Mouse (Mus musculus) Patski (cell line): ENCODE measurements at regions not wholly inside any gene's neighbourhood (a gene's known extent, or its start where the extent isn't known, plus 50 kb on each side); places are given as distances from the start of the nearest gene placed in this dataset.

Source experiments
- ATAC-seq: fragments of 100-300 bp; one replicate; pipeline ENCODE4 v1.8.0; 2021
- CTCF ChIA-PET: fragments of 350-600 bp; sonication (Branson Sonifier 250); formaldehyde crosslinking; loops from one replicate; lab custom pipeline; 2022; ENCODE audit warnings: inconsistent platforms; lab: Charles Lee
- POLR2A ChIA-PET: fragments of 350-600 bp; sonication (Branson Sonifier 250); formaldehyde crosslinking; loops from one replicate; lab custom pipeline; 2022; ENCODE audit warnings: antibody characterized with exemption, inconsistent platforms; lab: Charles Lee
- DNase-seq: peaks from one replicate; pipeline ENCODE4 v3.0.0-alpha.2; 2011; ENCODE audit warnings: low read depth, low spot score
- H3K27me3 ChIP-seq: fragments of 371-371 bp; one replicate; pipeline ENCODE4 v1.5.1; 2021
- CTCF ChIP-seq: fragments of 100-300 bp; IDR thresholded peaks from one replicate; pipeline ENCODE4 v1.5.1; 2021
- in situ Hi-C: fragments of 300-500 bp; cut with MboI; formaldehyde crosslinking; loops from 3 replicates; pipeline ENCODE4 v1.11.1; 2018; ENCODE audit warnings: low pct_unique_long_range_greater_than_20kb, mixed read lengths

DNA sequence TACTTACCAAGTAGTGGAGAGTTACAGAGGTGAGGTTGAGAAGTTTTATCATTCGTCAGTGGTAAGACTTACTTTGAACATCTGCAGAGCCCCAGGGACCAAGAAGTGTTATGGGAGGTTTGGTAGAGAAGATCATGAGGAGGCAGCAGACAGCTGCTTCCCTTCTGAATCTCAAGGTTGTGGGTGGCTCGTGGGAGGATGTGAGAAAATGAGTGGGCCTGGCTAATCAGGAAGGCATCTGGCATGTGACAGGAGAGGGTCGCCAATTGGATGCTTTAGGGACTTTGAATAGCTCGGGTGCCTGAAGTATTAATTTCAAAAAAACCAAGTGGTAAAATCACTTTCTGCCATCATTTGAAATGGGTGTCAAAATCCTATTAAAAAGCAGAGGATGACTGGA is 258.9 kb downstream of the Sqor start:
- TF ChIP-seq CTCF, result no peak
- DNase-seq (no peak), ATAC-seq (no peak)
- POLR2A ChIA-PET, result no interaction called here
- no peaks in the 10 kb centered on the region for H3K27me3 ChIP-seq
- CTCF ChIA-PET, result no interaction called here
- in situ Hi-C loops, result no loop called here

DNA sequence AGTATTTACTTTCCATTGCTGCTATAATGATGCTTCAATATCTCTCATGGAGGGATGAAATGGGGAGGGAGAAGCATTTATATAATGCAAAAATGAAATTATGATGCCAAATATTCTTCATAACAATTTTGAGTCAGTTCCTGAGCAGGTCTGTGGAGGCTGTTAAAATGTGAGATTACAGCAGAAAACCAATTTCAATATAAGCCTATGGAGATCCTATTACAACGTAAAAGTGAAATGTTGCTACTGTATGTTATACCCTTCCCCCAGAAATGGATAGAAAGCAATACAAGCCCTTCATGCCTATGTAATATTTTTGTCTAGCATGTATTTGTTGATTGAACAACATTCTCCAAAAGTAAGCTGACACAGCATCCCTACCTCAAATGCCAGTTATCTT is 259.3 kb downstream of the Sqor start:
- no peak for DNase-seq
- H3K27me3 ChIP-seq, result no peaks in the 10 kb centered on the region
- TF ChIP-seq CTCF, result no peak
- POLR2A ChIA-PET, result no interaction called here
- CTCF ChIA-PET, result no interaction called here
- in situ Hi-C loops, result no loop called here
- no peak for ATAC-seq

DNA sequence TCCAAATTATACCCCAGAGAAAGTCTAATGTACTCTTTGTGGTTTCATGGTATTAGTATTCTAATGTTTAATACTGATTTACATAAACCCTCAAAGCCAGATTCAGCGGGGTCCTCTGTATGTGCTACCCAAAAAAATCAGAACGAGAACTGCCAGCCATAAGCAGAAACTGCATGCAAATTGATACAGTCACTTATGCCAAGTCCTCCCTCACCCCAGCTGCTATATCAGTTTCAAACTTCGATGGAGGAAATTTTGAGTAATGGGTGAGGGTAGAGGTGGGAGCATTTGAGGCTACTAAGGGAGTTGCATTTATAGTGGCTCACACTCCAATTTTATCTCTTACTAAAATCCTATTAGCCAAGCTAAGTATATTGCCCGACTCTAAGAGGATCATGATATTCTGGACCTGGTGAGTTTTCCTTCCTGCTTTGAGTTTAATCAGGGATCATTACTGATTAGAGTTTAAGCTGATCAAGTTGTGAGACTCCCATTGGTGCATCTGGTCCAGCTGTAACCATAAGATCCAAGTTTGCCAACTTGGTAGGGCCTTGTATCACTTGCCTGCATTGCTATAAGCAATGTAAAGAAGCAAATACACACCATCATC is 260.0 kb downstream of the Sqor start:
- CTCF ChIA-PET, result no interaction called here
- in situ Hi-C loops, result no loop called here
- no peak for DNase-seq
- no peaks in the 10 kb centered on the region for H3K27me3 ChIP-seq
- POLR2A ChIA-PET, result no interaction called here
- no peak for ATAC-seq
- TF ChIP-seq CTCF, result no peak

DNA sequence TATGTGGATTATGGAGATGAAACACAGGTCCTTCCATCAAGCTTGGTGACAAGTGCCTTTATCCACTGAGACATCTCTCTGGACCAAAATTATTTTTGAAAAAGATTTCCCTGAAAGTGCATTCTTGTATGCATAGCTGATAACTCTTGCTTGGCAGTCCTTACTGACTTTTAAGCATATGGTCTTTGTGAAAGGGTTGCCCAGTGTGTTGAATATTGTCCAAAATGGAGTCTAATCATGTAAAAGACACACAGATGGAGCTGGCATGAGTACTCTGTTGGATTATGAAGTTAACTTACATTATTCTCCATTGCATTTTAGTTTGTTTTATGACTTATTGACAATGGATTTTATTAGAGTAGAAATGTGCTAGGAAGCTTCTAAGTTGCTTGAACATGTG is 282.3 kb downstream of the Sqor start:
- TF ChIP-seq CTCF, result no peak
- in situ Hi-C loops, result no loop called here
- no peaks in the 10 kb centered on the region for H3K27me3 ChIP-seq
- ATAC-seq (no peak), DNase-seq (no peak)
- ChIA-PET CTCF (no interaction called here), POLR2A (interaction anchor here (0.7 kb wide), 1 partner anchor 99 kb away, joined by 3 read pairs; no protein-coding TSS in a partner anchor)

DNA sequence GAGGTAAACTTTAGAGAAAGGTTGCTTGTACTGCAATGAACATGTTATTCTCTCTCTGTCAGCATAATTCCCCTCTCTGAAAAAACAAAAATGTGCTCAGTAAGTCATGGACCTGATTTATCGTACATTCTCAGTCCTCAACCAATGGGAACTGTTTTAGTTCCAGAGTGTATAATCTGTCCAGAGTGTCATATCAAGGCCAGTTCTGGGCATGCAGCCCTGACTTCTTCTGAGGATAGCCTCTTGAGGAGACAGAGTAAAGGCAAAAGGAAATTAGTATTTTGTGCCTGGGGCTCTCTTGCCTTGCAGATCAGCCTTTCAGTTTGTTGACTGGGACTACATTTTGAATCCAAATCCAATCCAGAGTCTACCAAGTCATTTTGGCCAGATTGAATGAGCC is 299.6 kb downstream of the Sqor start:
- in situ Hi-C loops, result no loop called here
- DNase-seq, result no peak
- TF ChIP-seq CTCF, result no peak
- ATAC-seq, result no peak
- H3K27me3 ChIP-seq, result no peaks in the 10 kb centered on the region
- ChIA-PET CTCF (interaction anchor here (1.3 kb wide), 1 partner anchor 14 kb away, joined by 3 read pairs; no protein-coding TSS in a partner anchor), POLR2A (no interaction called here)

DNA sequence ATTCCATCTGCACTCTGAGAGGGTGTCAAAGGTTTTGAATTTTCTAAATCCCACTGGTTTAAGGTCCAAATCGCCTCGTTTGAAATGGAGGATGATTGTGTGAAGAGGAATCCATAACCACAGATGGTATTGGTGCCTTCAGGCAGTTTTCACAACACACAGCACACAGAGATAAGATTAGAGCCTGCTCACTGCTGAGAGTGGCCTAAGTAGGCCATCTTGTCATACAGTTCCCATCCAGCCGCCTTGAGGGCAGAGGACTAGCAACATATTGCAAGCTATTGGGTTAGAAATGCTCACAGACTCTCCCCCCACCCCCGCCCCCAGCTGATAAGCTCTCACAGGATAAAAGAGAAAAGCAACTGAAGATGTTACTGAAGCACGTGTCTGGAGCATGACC is 303.8 kb downstream of the Sqor start:
- POLR2A ChIA-PET, result no interaction called here
- no peak for DNase-seq
- in situ Hi-C loops, result no loop called here

DNA sequence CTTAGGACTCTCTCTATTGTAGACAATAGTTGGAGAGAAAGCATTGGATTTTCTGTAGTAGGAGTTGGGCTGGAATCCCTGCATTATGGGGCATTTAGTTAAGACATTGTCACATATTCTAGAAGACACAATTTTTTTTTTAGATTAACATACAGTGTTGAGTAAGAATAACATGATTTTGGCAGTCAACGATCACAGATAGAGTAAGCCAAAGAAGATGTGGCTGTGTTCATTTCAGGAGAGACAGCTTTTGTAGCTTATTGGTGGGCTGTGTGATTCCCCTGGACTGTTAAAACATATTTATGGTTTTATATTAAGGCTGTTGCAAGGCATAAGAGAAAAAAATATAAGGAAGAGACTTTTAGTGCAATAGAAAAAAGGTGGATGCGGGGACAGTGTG is 307.6 kb downstream of the Sqor start:
- no peak for TF ChIP-seq CTCF
- DNase-seq, result no peak
- ChIA-PET CTCF (no interaction called here), POLR2A (no interaction called here)
- in situ Hi-C loops, result no loop called here
- ATAC-seq, result no peak
- no peaks in the 10 kb centered on the region for H3K27me3 ChIP-seq

More for the DNA sequence above, 303.8 kb downstream of the Sqor start:
- no peaks in the 10 kb centered on the region for H3K27me3 ChIP-seq
- TF ChIP-seq CTCF, result no peak
- CTCF ChIA-PET, result no interaction called here
- no peak for ATAC-seq

DNA sequence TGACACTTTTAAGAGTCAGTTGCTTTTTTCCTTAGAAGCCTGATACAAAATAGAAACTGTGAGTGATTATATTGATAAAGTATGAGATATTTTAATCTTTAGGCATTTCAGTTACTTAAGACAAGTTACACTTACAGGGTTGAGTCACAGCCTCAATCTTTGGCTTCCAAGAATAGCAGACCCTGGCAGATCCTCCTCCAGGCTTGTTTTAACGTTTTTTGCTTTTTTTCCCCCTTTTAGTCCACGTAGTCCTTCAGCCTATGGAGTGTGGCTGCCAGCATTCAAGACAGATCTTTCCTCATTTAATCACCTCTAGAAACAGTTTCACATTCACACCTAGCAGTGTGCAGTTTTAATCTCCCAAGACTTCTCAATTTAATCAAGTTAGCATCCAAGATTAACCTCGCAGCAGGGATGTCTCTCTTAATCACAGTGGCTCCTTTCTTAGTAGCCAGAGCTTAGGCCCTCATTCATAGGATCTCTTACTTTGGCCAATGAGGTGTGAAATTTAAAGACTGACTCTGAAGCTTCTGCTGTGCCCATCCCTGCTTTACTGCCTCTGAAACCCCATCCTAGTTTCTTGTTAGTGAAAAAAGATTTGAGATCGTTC is 308.5 kb downstream of the Sqor start:
- no peak for TF ChIP-seq CTCF
- POLR2A ChIA-PET, result no interaction called here
- ATAC-seq (no peak), DNase-seq (no peak)
- CTCF ChIA-PET, result no interaction called here
- in situ Hi-C loops, result no loop called here
- no peaks in the 10 kb centered on the region for H3K27me3 ChIP-seq

DNA sequence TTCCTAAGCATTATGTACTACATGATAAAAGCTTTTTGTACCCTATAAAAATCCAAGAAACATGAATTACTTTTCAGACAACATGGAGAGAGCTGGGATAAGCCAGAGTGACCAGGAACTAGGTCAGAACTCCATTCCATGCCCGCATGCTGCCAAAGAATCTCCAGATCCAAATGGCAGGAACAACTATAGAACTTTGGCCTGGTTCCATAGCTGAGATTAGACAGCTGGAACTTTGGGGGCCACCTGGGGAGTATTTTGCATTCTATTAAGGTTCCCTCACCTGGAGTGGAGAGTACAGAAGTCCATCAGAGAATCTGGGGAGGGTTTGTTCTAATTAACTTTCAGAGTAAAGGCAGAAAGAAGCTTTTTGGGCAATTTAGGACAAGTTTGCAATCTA is 327.7 kb downstream of the Sqor start:
- ChIA-PET POLR2A (no interaction called here), CTCF (no interaction called here)
- no peak for TF ChIP-seq CTCF
- no peak for ATAC-seq
- in situ Hi-C loops, result no loop called here
- DNase-seq, result no peak
- no peaks in the 10 kb centered on the region for H3K27me3 ChIP-seq

DNA sequence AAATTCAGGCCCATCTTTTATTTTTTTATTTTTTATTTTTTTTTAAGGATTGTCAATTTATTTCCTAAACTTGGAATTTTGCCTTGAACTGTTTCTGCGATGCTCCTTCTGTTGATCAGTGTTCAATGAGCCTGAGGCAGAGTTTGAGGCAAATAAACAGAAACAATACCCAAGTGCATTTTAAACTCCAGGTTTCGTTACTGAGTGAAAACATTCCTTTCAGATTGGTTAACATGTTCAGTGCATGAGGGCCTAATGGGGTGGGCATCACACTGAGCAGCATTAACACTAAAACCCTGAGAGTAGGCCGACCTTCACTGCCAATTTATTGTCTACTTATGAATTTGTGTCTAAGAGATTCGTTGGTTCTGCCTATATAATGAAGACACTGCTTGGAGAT is 338.5 kb downstream of the Sqor start:
- TF ChIP-seq CTCF, result no peak
- in situ Hi-C loops, result no loop called here
- DNase-seq (no peak), ATAC-seq (no peak)
- POLR2A ChIA-PET, result no interaction called here
- H3K27me3 ChIP-seq, result no peaks in the 10 kb centered on the region
- CTCF ChIA-PET, result no interaction called here

DNA sequence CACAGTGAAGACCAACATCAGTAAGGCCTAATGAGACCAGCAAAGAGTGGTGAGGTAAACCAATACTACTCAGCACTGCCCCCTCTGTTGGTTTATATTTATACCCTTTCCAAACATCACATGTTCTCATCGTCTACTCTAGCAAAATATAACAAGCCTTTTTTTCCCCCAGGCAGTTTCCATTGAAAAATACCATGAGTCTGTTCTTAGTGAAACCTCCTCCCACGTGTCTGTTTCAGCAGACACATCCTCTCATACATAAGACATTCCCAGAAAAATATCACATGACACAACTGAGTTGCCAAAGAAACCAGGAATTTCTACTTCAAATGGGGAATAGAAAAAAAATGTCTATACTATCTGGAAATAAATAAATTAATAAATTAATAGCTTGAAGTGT is 366.5 kb downstream of the Sqor start:
- TF ChIP-seq CTCF, result no peak
- ATAC-seq (no peak), DNase-seq (no peak)
- ChIA-PET CTCF (interaction anchor here (1.3 kb wide), 1 partner anchor 9 kb away, joined by 3 read pairs; no protein-coding TSS in a partner anchor), POLR2A (no interaction called here)
- no peaks in the 10 kb centered on the region for H3K27me3 ChIP-seq
- in situ Hi-C loops, result no loop called here

DNA sequence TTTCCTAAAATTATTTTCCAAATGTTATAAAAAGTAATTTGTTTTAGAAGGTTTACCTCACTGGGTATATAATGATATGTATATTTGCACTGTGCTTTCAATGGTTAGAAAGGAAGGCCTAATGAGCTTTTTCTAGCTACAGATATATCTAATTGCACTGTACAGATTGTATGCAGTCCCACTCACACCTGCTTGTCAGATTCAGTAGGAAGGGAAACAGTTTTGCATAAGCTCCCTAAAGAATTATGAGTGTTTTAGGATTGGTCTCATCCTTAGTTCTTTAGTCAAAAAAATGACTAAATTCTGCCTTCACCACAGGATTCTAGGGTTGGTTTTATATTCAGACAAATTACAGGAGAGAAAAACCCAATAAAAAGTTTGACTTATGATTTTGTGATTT is 388.1 kb downstream of the Sqor start:
- DNase-seq (no peak), ATAC-seq (no peak)
- no peaks in the 10 kb centered on the region for H3K27me3 ChIP-seq
- in situ Hi-C loops, result no loop called here
- TF ChIP-seq CTCF, result no peak
- POLR2A ChIA-PET, result no interaction called here
- CTCF ChIA-PET, result no interaction called here
